Mouse (Mus musculus): ENCODE data around the gene Ripply1.
"Not testable (repeated sequence)": the region's sequence is repeated elsewhere in the genome, so short reads cannot be mapped to it uniquely, and the experiment has no call there.

Ripply1 gene

GRCm38 (mm10) chrX:139779401-139779800, 2.8 kb downstream of the Ripply1 start:
- no peak for DNase-seq

GRCm38 (mm10) chrX:139778886-139779285, 3.3 kb downstream of the Ripply1 start:
- DNase-seq: no peak

- no peak for DNase-seq
These were observed 4.8 kb downstream of the Ripply1 start for GRCm38 (mm10) chrX:139777357-139777756.

- no peak for DNase-seq
These were observed 7.0 kb downstream of the Ripply1 start for GRCm38 (mm10) chrX:139775084-139775612.

GRCm38 (mm10) chrX:139774309-139775083, 7.7 kb downstream of the Ripply1 start:
- DNase-seq: peak; percentile 19

- no peak for DNase-seq
These were observed 12.0 kb downstream of the Ripply1 start for GRCm38 (mm10) chrX:139769975-139770637.

GRCm38 (mm10) chrX:139762546-139762945, 19.6 kb downstream of the Ripply1 start:
- DNase-seq: peak; percentile 13

- DNase-seq: not testable (repeated sequence)
These were observed 23.5 kb downstream of the Ripply1 start for GRCm38 (mm10) chrX:139758634-139759033.

- DNase-seq: peak; percentile 10
These were observed 30.3 kb downstream of the Ripply1 start for GRCm38 (mm10) chrX:139751855-139752254.

GRCm38 (mm10) chrX:139737066-139737465, 45.1 kb downstream of the Ripply1 start:
- DNase-seq: no peak

GRCm38 (mm10) chrX:139730541-139730940, 51.6 kb downstream of the Ripply1 start:
- no peak for DNase-seq

Measured in right cerebral cortex, adult 18-20 months (tissue).